Mouse (Mus musculus): ENCODE data around the gene Ptpn22.

DNA sequence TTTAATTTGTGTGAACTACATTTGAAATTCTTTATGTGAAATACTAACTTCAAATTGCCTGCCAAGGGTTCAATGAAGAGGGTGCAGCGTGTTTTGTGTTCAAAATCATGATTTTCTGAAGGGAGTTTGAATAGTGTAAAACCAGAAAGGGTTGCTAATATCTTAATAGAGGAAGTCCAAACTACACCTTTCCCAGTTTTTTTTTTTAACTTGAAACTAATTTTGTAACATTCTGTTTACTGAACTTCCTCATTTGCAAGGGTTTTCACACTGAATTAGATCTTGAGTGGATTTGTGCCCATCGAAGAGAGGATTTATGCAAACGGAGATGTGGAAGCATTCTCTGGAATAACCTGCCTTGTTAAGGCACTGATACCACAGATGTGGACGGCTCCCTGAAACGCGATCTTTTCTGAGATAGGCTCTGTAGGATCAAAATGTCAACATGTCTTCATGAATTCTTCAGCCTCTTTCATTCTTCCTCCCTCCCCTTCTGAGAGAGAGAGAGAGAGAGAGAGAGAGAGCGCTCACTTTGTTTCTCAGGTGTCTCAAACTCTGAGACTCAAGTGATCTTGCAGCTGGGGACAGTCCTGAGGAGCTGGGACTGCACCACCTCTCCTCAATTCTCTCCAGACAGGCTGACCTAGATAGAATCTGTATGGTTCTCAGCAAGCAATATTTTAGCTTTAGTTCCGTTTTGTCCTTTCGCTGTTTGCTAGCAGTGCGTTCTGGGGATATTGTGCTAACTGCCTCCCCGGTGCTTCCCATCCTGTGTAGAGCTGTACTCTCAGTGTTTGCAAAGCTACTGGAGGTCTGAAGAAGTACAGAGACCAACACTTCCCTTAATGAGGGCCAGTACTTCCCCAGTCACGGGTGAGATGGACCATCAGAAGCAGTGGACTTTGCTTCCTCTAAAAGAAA lies at the start of gene Ptpn22:
- TF ChIP-seq CTCF (IDR thresholded peaks at IDR 0.05; ENCODE audit: borderline replicate concordance, extremely low read depth, insufficient read depth, insufficient read length) (no peak), POLR2A (IDR thresholded peaks at IDR 0.05; ENCODE audit: borderline replicate concordance, extremely low read depth, insufficient read depth, insufficient read length, poor library complexity, severe bottlenecking) (no peak)
